ENCODE assay signal across 9 mouse cellular contexts in genomic region chr1:152599347-152599746, GRCm38 (mm10).
A peak's percentile ranks its signal among the peaks of the same experiment; 100 is the strongest.
DNase-seq lines count a peak whose midpoint lies in the region; ATAC-seq and TF ChIP-seq lines count a peak whose summit lies in the region.
"Had no signal": no experiment of that assay in that cellular context is flagged by ENCODE, and none has a peak within 500 bp of the region (broad histone marks: within the 10 kb centered on the region; RNA-seq: fewer than 3 reads in every experiment).

No protein-coding gene starts in this region.

- TF ChIP-seq CTCF in liver, adult 2 months (IDR thresholded peaks at IDR 0.05; ENCODE audit: low read depth, low read length), result no peak

- no peak for ATAC-seq in hindbrain, embryonic 12.5 days (ENCODE audit: low FRiP score)
- ATAC-seq: hindbrain, postnatal 0 days had no signal

- DNase-seq in liver, adult 2 months (ENCODE audit: extremely low read depth, low read depth, low spot score), result peak; percentile 35
- DNase-seq in liver, result no peak
- peak; percentile 71 for DNase-seq in heart, adult 8-10 months (ENCODE audit: low spot score)
- peak; percentile 73 for DNase-seq in kidney, postnatal 14 days
- DNase-seq in natural killer cell, adult 2 months (ENCODE audit: low spot score in 2 of 2), result peak; percentile 24 to 48
- no peak for DNase-seq in gastrocnemius, postnatal 4 days (ENCODE audit: low spot score in 2 of 2)

- no peak for TF ChIP-seq POLR2A in liver, adult 2 months (IDR thresholded peaks at IDR 0.05; ENCODE audit: extremely low read depth, insufficient read depth, low read length)

- H3K27ac ChIP-seq in liver, adult 2 months (replicated peaks; ENCODE audit: insufficient read depth, low read depth, low read length), result peak overlapping the region; percentile 24
- no peak overlapping the region for H3K27ac ChIP-seq in hindbrain, embryonic 12.5 days
- H3K27ac ChIP-seq: hindbrain, postnatal 0 days; limb, embryonic 13.5 days had no signal

- WGBS in liver, adult 2 months, result 63% methylated on average over 8 of the region's 8 CpGs
- WGBS in hindbrain, embryonic 12.5 days, result 69% methylated on average over 8 of the region's 8 CpGs

- no peaks in the 10 kb centered on the region; the same call in 1 of the 2 replicates for H3K79me2 ChIP-seq in liver, adult 2 months (ENCODE audit: control insufficient read depth, insufficient read depth, low read length)

- H3K9ac ChIP-seq in liver, adult 2 months (ENCODE audit: low read depth, low read length), result no peak overlapping the region
- no peak overlapping the region for H3K9ac ChIP-seq in hindbrain, embryonic 12.5 days
- H3K9ac ChIP-seq: limb, embryonic 13.5 days had no signal

- H3K4me2 ChIP-seq in hindbrain, embryonic 12.5 days (replicated peaks), result no peak overlapping the region
- H3K4me2 ChIP-seq: limb, embryonic 13.5 days had no signal

- H3K9me3 ChIP-seq in hindbrain, embryonic 12.5 days (replicated peaks), result no peaks in the 10 kb centered on the region
- H3K9me3 ChIP-seq: limb, embryonic 13.5 days had no signal

- H3K36me3 ChIP-seq in liver, adult 2 months (ENCODE audit: control insufficient read depth, insufficient read depth, low read length), result no peaks in the 10 kb centered on the region
- 0 out of 2 replicates have a peak, but pooled peaks cover 3% of the 10 kb centered on the region for H3K36me3 ChIP-seq in hindbrain, embryonic 12.5 days

- H3K4me3 ChIP-seq in liver, adult 2 months (ENCODE audit: insufficient read depth, low read depth, low read length), result no peak overlapping the region
- no peak overlapping the region for H3K4me3 ChIP-seq in hindbrain, embryonic 12.5 days
- H3K4me3 ChIP-seq: limb, embryonic 13.5 days had no signal

- no peaks in the 10 kb centered on the region for H3K27me3 ChIP-seq in liver, adult 2 months (ENCODE audit: control insufficient read depth, insufficient read depth, low read length)
- H3K27me3 ChIP-seq in hindbrain, embryonic 12.5 days, result no peaks in the 10 kb centered on the region
- H3K27me3 ChIP-seq: limb, embryonic 13.5 days had no signal

- peaks cover 8% of the 10 kb centered on the region for H3K4me1 ChIP-seq in liver, adult 2 months (ENCODE audit: control insufficient read depth, insufficient read depth, low read length)
- peaks cover 5% of the 10 kb centered on the region; the same call in 1 of the 2 replicates for H3K4me1 ChIP-seq in hindbrain, embryonic 12.5 days

Comparison
In these comparisons a context has a peak if more than half of its experiments do, and no peak if none do; other contexts are left out.
1. DNase-seq: peak in liver, adult 2 months (single experiment), heart, adult 8-10 months (single experiment), kidney, postnatal 14 days (single experiment) and natural killer cell, adult 2 months (2 of 2); none in liver (single experiment) and gastrocnemius, postnatal 4 days (0 of 2).